Mouse (Mus musculus): ENCODE results near the gene Gal3st1.

Gal3st1 gene

GRCm38 (mm10) chr11:3970361-3970760 lies 13.1 kb upstream of the Gal3st1 start:
- ChIA-PET CTCF (interaction anchor here in 1 of 4 experiments (0.9 kb wide), 1 partner anchor 22 kb away, joined by 4 read pairs; no protein-coding TSS in a partner anchor), POLR2A (interaction anchor here (0.6 to 3.6 kb wide), 13 partner anchors 9 to 56 kb away, joined by 3 to 22 read pairs (median 4); partner anchors contain the start of genes Gal3st1 (in 2 of the 4), Slc35e4 (in 1 of the 4) and Tcn2 (in 1 of the 4))

GRCm38 (mm10) chr11:3973081-3973480 lies 10.4 kb upstream of the Gal3st1 start:
- CTCF ChIA-PET = interaction anchor here in 1 of 4 experiments (0.5 kb wide), 1 partner anchor 11 kb away, joined by 3 read pairs; the partner anchor contains the start of gene Gal3st1
- POLR2A ChIA-PET = interaction anchor here (0.7 to 3.3 kb wide), 7 partner anchors 9 to 113 kb away, joined by 3 to 21 read pairs (median 5); partner anchors contain the start of genes Pes1 (in 3 of the 4) and Gal3st1 (in 2 of the 4)

- CTCF ChIA-PET = interaction anchor here in 1 of 4 experiments (0.7 kb wide), 1 partner anchor 100 kb away, joined by 3 read pairs; no protein-coding TSS in a partner anchor
Measured at GRCm38 (mm10) chr11:3974311-3974710, 9.1 kb upstream of the Gal3st1 start.

GRCm38 (mm10) chr11:3976678-3977077 lies 6.8 kb upstream of the Gal3st1 start, which contains the start of gene 4930556J24Rik:
4930556J24Rik (minus strand) TSS chr11:3976778.
- ChIA-PET CTCF (no interaction called here), POLR2A (interaction anchor here in 3 of 4 experiments (0.7 to 2.7 kb wide), 9 partner anchors 9 to 203 kb away, joined by 3 to 18 read pairs (median 3); partner anchors contain the start of genes Pes1 (in 1 of the 3) and Slc35e4 (in 1 of the 3))

More at GRCm38 (mm10) chr11:3974311-3974710, 9.1 kb upstream of the Gal3st1 start:
- POLR2A ChIA-PET = interaction anchor here in 3 of 4 experiments (1.0 to 2.5 kb wide), 8 partner anchors 9 to 19 kb away, joined by 3 to 18 read pairs (median 6); partner anchors contain the start of genes Pes1 (in 3 of the 3) and Gal3st1 (in 1 of the 3)

GRCm38 (mm10) chr11:3978421-3978820 lies 5.0 kb upstream of the Gal3st1 start:
- POLR2A ChIA-PET = interaction anchor here in 3 of 4 experiments (0.5 to 2.7 kb wide), 9 partner anchors 10 to 246 kb away, joined by 3 to 10 read pairs (median 6); partner anchors contain the start of gene Pes1 (in 2 of the 3)
- CTCF ChIA-PET = interaction anchor here in 2 of 4 experiments (0.6 to 1.8 kb wide), 3 partner anchors 14 to 473 kb away, joined by 3 to 5 read pairs (median 3); no protein-coding TSS in a partner anchor

- CTCF ChIA-PET = interaction anchor here in 2 of 4 experiments (0.6 to 0.7 kb wide), 3 partner anchors 18 to 144 kb away, joined by 3 to 6 read pairs (median 4); partner anchors contain the start of gene Pes1 (in 1 of the 2)
- POLR2A ChIA-PET = interaction anchor here in 3 of 4 experiments (0.6 to 3.4 kb wide), 15 partner anchors 10 to 194 kb away, joined by 3 to 22 read pairs (median 3); partner anchors contain the start of gene Pes1 (in 2 of the 3)
Measured at GRCm38 (mm10) chr11:3981536-3981935, 1.9 kb upstream of the Gal3st1 start.

- CTCF ChIA-PET = interaction anchor here in 2 of 4 experiments (0.6 to 2.1 kb wide), 7 partner anchors 10 to 151 kb away, joined by 3 to 12 read pairs (median 6); no protein-coding TSS in a partner anchor
Measured at GRCm38 (mm10) chr11:3982275-3983209, 894 bp upstream of the Gal3st1 start.

GRCm38 (mm10) chr11:3983863-3984745 lies 668 bp downstream of the Gal3st1 start:
- ChIA-PET CTCF (interaction anchor here (0.5 to 2.1 kb wide), 21 partner anchors 8 to 970 kb away, joined by 3 to 12 read pairs (median 4); partner anchors contain the start of genes Pes1 (in 1 of the 4), Sec14l2 (in 1 of the 4), Sec14l3 (in 1 of the 4) and Slc35e4 (in 1 of the 4)), POLR2A (interaction anchor here (0.5 to 3.4 kb wide), 25 partner anchors 8 to 659 kb away, joined by 3 to 18 read pairs (median 4); partner anchors contain the start of genes Pes1 (in 2 of the 4), Slc35e4 (in 2 of the 4), Dusp18 (in 1 of the 4) and Mtfp1 (in 1 of the 4))

More at GRCm38 (mm10) chr11:3982275-3983209, 894 bp upstream of the Gal3st1 start:
- POLR2A ChIA-PET = interaction anchor here (0.6 to 3.4 kb wide), 24 partner anchors 8 to 380 kb away, joined by 3 to 22 read pairs (median 4); partner anchors contain the start of genes Mtfp1 (in 1 of the 4) and Pes1 (in 1 of the 4)

GRCm38 (mm10) chr11:3989748-3990147 lies 6.3 kb downstream of the Gal3st1 start:
- ChIA-PET CTCF (interaction anchor here (0.5 to 1.4 kb wide), 6 partner anchors 12 to 271 kb away, joined by 3 to 9 read pairs (median 3); no protein-coding TSS in a partner anchor), POLR2A (interaction anchor here in 3 of 4 experiments (0.7 to 2.0 kb wide), 8 partner anchors 9 to 134 kb away, joined by 3 to 9 read pairs (median 3); partner anchors contain the start of genes Pes1 (in 3 of the 3), 4930556J24Rik (in 1 of the 3) and Sec14l2 (in 1 of the 3))

GRCm38 (mm10) chr11:3993132-3993531 lies 9.7 kb downstream of the Gal3st1 start:
- CTCF ChIA-PET = interaction anchor here (1.2 to 1.9 kb wide), 7 partner anchors 9 to 87 kb away, joined by 4 to 13 read pairs (median 6); partner anchors contain the start of genes Gal3st1 (in 1 of the 4) and Slc35e4 (in 1 of the 4)
- POLR2A ChIA-PET = interaction anchor here in 2 of 4 experiments (0.8 to 1.9 kb wide), 8 partner anchors 9 to 278 kb away, joined by 3 to 17 read pairs (median 4); partner anchors contain the start of gene Gal3st1 (in 2 of the 2)

- ChIA-PET CTCF (interaction anchor here in 3 of 4 experiments (0.6 to 1.2 kb wide), 3 partner anchors 12 to 196 kb away, joined by 3 to 8 read pairs (median 4); no protein-coding TSS in a partner anchor), POLR2A (interaction anchor here in 2 of 4 experiments (0.6 to 1.0 kb wide), 4 partner anchors 12 to 1001 kb away, joined by 3 to 4 read pairs (median 4); no protein-coding TSS in a partner anchor)
Measured at GRCm38 (mm10) chr11:3993914-3994313, 10.5 kb downstream of the Gal3st1 start.

- CTCF ChIA-PET = no interaction called here
Measured at GRCm38 (mm10) chr11:3995511-3995910, 12.1 kb downstream of the Gal3st1 start.

GRCm38 (mm10) chr11:3996840-3997239 lies 13.4 kb downstream of the Gal3st1 start:
- CTCF ChIA-PET = interaction anchor here in 1 of 4 experiments (4.2 kb wide), 1 partner anchor 84 kb away, joined by 40 read pairs; no protein-coding TSS in a partner anchor
- POLR2A ChIA-PET = interaction anchor here in 1 of 4 experiments (1.2 to 2.2 kb wide), 3 partner anchors 10 to 89 kb away, joined by 5 to 8 read pairs (median 7); partner anchors contain the start of gene Pes1

More at GRCm38 (mm10) chr11:3995511-3995910, 12.1 kb downstream of the Gal3st1 start:
- POLR2A ChIA-PET = interaction anchor here in 1 of 4 experiments (0.5 kb wide), 1 partner anchor 196 kb away, joined by 3 read pairs; no protein-coding TSS in a partner anchor

GRCm38 (mm10) chr11:3997978-3998720 lies 14.7 kb downstream of the Gal3st1 start:
- POLR2A ChIA-PET = interaction anchor here in 3 of 4 experiments (0.5 to 2.3 kb wide), 24 partner anchors 9 to 682 kb away, joined by 3 to 10 read pairs (median 4); partner anchors contain the start of genes Pes1 (in 3 of the 3), Sec14l2 (in 2 of the 3), Gal3st1 (in 1 of the 3) and Slc35e4 (in 1 of the 3)
- CTCF ChIA-PET = interaction anchor here in 3 of 4 experiments (0.6 to 4.8 kb wide), 18 partner anchors 9 to 326 kb away, joined by 3 to 71 read pairs (median 4); partner anchors contain the start of genes Pes1 (in 1 of the 3) and Rnf215 (in 1 of the 3)

- ChIA-PET CTCF (interaction anchor here in 3 of 4 experiments (0.6 to 4.8 kb wide), 10 partner anchors 15 to 270 kb away, joined by 3 to 71 read pairs (median 5); partner anchors contain the start of genes Pes1 (in 1 of the 3) and Rnf215 (in 1 of the 3)), POLR2A (interaction anchor here in 3 of 4 experiments (0.6 to 2.3 kb wide), 14 partner anchors 8 to 521 kb away, joined by 3 to 10 read pairs (median 4); partner anchors contain the start of genes Pes1 (in 1 of the 3), Sec14l2 (in 1 of the 3), Sec14l4 (in 1 of the 3) and Tbc1d10a (in 1 of the 3))
Measured at GRCm38 (mm10) chr11:3999547-3999946, 16.1 kb downstream of the Gal3st1 start.
